Mouse (Mus musculus): ENCODE data around the gene Ncs1. TPM values are rescaled to one million over a fixed set of nuclear protein-coding genes. Genes with fewer than 3 reads are reported as not detected.

The Ncs1 gene
- polyA plus RNA-seq (2012; rRNA removed) = 0.37 and 0.45 TPM in 2 replicates

GRCm38 (mm10) chr2:31245491-31246141 lies at the start of gene Ncs1:
Ncs1 (plus strand) TSS chr2:31245823.

DNA sequence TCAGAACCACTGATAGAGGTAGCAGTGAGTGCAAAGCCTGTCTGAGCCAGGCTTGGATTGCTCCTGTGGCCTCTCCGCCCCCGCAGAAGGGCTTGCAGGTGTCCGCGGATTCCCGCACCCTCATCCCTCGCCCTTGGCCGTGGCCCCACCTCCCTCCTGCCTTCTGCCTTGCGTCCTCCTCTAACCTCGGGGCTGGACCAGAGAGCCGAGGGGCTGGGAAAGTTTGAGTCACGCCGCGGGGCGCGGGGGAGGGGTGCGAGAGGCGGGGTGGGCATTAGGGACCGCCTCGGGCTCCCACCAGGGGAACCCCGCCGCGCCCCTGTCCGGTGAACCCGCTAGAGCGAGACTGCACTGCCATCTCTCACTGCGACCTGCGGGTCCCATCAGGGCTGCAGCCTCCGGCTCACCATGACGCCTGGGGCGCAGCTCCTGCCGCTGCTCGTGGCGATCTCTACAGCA lies 68.4 kb downstream of the Ncs1 start, which contains the start of gene Hmcn2:
TSS of gene Hmcn2 (plus strand) at position 409 of the 459 bp plus-strand sequence.

Other genes with a start within 250 kb of the Ncs1 start
- 6.8 and 7.6 TPM in 2 replicates for gene Fnbp1, start 103.8 kb upstream of the Ncs1 start, polyA plus RNA-seq (2012; rRNA removed)
- 5.4 and 5.9 TPM in 2 replicates for gene Gpr107, start 93.5 kb upstream of the Ncs1 start, polyA plus RNA-seq (2012; rRNA removed)
- gene Hmcn2, start 68.6 kb downstream of the Ncs1 start, polyA plus RNA-seq (2012; rRNA removed) = 0.20 TPM in 2 replicates
- 58.7 and 72.4 TPM in 2 replicates for gene Ass1, start 224.4 kb downstream of the Ncs1 start, polyA plus RNA-seq (2012; rRNA removed)